Mouse (Mus musculus): ENCODE data around the gene Disp2.

Gene Disp2

GRCm38 (mm10) chr2:118750476-118750875 is 29.0 kb upstream of the Disp2 start:
- DNase-seq (ENCODE audit: low read depth, low spot score) = no peak
- Histone ChIP-seq H3K36me3 (ENCODE audit: control insufficient read depth, insufficient read depth, low read length, poor library complexity, severe bottlenecking) (no peaks in the 10 kb centered on the region), H3K27me3 (ENCODE audit: control insufficient read depth, insufficient read depth, low read length, poor library complexity, severe bottlenecking) (no peaks in the 10 kb centered on the region)

- Histone ChIP-seq H3K36me3 (ENCODE audit: control insufficient read depth, insufficient read depth, low read length, poor library complexity, severe bottlenecking) (no peaks in the 10 kb centered on the region), H3K27me3 (ENCODE audit: control insufficient read depth, insufficient read depth, low read length, poor library complexity, severe bottlenecking) (no peaks in the 10 kb centered on the region)
- DNase-seq (ENCODE audit: low read depth, low spot score) = no peak
Measured at GRCm38 (mm10) chr2:118751896-118752791, 27.4 kb upstream of the Disp2 start.

- no peaks in the 10 kb centered on the region for H3K27me3 ChIP-seq (ENCODE audit: control insufficient read depth, insufficient read depth, low read length, poor library complexity, severe bottlenecking)
- no peaks in the 10 kb centered on the region for H3K36me3 ChIP-seq (ENCODE audit: control insufficient read depth, insufficient read depth, low read length, poor library complexity, severe bottlenecking)
- DNase-seq (ENCODE audit: low read depth, low spot score) = no peak
Measured at GRCm38 (mm10) chr2:118752792-118753108, 26.8 kb upstream of the Disp2 start.

GRCm38 (mm10) chr2:118754143-118754542 is 25.4 kb upstream of the Disp2 start:
- Histone ChIP-seq H3K36me3 (ENCODE audit: control insufficient read depth, insufficient read depth, low read length, poor library complexity, severe bottlenecking) (no peaks in the 10 kb centered on the region), H3K27me3 (ENCODE audit: control insufficient read depth, insufficient read depth, low read length, poor library complexity, severe bottlenecking) (no peaks in the 10 kb centered on the region)
- DNase-seq (ENCODE audit: low read depth, low spot score) = no peak

- Histone ChIP-seq H3K36me3 (ENCODE audit: control insufficient read depth, insufficient read depth, low read length, poor library complexity, severe bottlenecking) (no peaks in the 10 kb centered on the region), H3K27me3 (ENCODE audit: control insufficient read depth, insufficient read depth, low read length, poor library complexity, severe bottlenecking) (no peaks in the 10 kb centered on the region)
- DNase-seq (ENCODE audit: low read depth, low spot score) = no peak
Measured at GRCm38 (mm10) chr2:118755407-118755806, 24.1 kb upstream of the Disp2 start.

- DNase-seq (ENCODE audit: low read depth, low spot score) = no peak
- no peaks in the 10 kb centered on the region for H3K36me3 ChIP-seq (ENCODE audit: control insufficient read depth, insufficient read depth, low read length, poor library complexity, severe bottlenecking)
Measured at GRCm38 (mm10) chr2:118756103-118756502, 23.4 kb upstream of the Disp2 start.

DNA sequence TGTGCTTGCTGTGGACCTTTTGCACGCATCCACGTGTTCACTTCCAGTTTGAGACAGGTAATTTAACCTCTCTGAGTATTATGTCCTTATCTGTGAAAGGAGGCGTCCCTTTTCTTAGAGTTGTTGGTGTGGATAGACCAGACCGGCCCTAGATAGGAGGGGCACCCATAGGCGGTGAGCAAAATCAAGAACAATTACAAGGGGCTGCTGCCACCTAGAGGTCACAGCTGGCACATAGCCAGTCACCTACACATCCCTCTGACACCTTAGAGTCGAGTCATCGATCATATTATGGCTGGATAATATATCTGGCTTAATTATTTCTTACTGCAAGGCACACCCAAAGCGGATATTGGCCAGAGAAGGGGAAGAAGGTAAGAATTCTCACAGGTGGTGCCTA is 19.7 kb upstream of the Disp2 start:
- H3K36me3 ChIP-seq (ENCODE audit: control insufficient read depth, insufficient read depth, low read length, poor library complexity, severe bottlenecking) = no peaks in the 10 kb centered on the region
- peak; percentile 90 for DNase-seq (ENCODE audit: low read depth, low spot score)
- no peaks in the 10 kb centered on the region for H3K27me3 ChIP-seq (ENCODE audit: control insufficient read depth, insufficient read depth, low read length, poor library complexity, severe bottlenecking)

More at GRCm38 (mm10) chr2:118756103-118756502, 23.4 kb upstream of the Disp2 start:
- H3K27me3 ChIP-seq (ENCODE audit: control insufficient read depth, insufficient read depth, low read length, poor library complexity, severe bottlenecking) = no peaks in the 10 kb centered on the region

GRCm38 (mm10) chr2:118760311-118761025 is 19.1 kb upstream of the Disp2 start:
- DNase-seq (ENCODE audit: low read depth, low spot score) = no peak
- no peaks in the 10 kb centered on the region for H3K27me3 ChIP-seq (ENCODE audit: control insufficient read depth, insufficient read depth, low read length, poor library complexity, severe bottlenecking)
- no peaks in the 10 kb centered on the region for H3K36me3 ChIP-seq (ENCODE audit: control insufficient read depth, insufficient read depth, low read length, poor library complexity, severe bottlenecking)

GRCm38 (mm10) chr2:118761358-118761757 is 18.2 kb upstream of the Disp2 start:
- no peak for DNase-seq (ENCODE audit: low read depth, low spot score)

GRCm38 (mm10) chr2:118761906-118762783 is 17.4 kb upstream of the Disp2 start, which contains the start of gene Ccdc9b:
Gene Ccdc9b (minus strand): TSS chr2:118762661.
- no peak for DNase-seq (ENCODE audit: low read depth, low spot score)
- Histone ChIP-seq H3K36me3 (ENCODE audit: control insufficient read depth, insufficient read depth, low read length, poor library complexity, severe bottlenecking) (no peaks in the 10 kb centered on the region), H3K27me3 (ENCODE audit: control insufficient read depth, insufficient read depth, low read length, poor library complexity, severe bottlenecking) (no peaks in the 10 kb centered on the region)

More at GRCm38 (mm10) chr2:118761358-118761757, 18.2 kb upstream of the Disp2 start:
- Histone ChIP-seq H3K36me3 (ENCODE audit: control insufficient read depth, insufficient read depth, low read length, poor library complexity, severe bottlenecking) (no peaks in the 10 kb centered on the region), H3K27me3 (ENCODE audit: control insufficient read depth, insufficient read depth, low read length, poor library complexity, severe bottlenecking) (no peaks in the 10 kb centered on the region)

- Histone ChIP-seq H3K27me3 (ENCODE audit: control insufficient read depth, insufficient read depth, low read length, poor library complexity, severe bottlenecking) (no peaks in the 10 kb centered on the region), H3K36me3 (ENCODE audit: control insufficient read depth, insufficient read depth, low read length, poor library complexity, severe bottlenecking) (no peaks in the 10 kb centered on the region)
- DNase-seq (ENCODE audit: low read depth, low spot score) = no peak
Measured at GRCm38 (mm10) chr2:118762784-118763148, 16.8 kb upstream of the Disp2 start.

DNA sequence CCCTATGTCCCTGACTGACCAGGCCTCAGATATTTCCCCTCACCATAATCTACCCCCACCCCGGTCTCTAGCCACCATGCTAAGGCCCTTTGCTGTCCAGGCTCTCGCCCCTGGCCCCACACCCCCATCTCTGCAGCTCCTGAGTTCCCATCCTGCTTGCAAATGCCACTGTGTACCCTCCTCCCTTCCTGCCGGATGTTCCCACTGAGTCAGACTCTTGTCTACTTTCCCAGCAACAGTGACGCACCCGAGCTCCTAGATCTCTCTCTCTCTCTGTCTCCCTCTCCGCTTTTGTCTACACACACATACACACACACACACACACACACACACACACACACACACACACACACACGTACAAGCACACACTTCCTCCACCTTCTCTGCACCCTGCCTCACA is 16.1 kb upstream of the Disp2 start:
- no peak for DNase-seq (ENCODE audit: low read depth, low spot score)
- Histone ChIP-seq H3K27me3 (ENCODE audit: control insufficient read depth, insufficient read depth, low read length, poor library complexity, severe bottlenecking) (no peaks in the 10 kb centered on the region), H3K36me3 (ENCODE audit: control insufficient read depth, insufficient read depth, low read length, poor library complexity, severe bottlenecking) (no peaks in the 10 kb centered on the region)

GRCm38 (mm10) chr2:118764094-118764831 is 15.3 kb upstream of the Disp2 start:
- peak; percentile 68 for DNase-seq (ENCODE audit: low read depth, low spot score)
- H3K27me3 ChIP-seq (ENCODE audit: control insufficient read depth, insufficient read depth, low read length, poor library complexity, severe bottlenecking) = no peaks in the 10 kb centered on the region
- no peaks in the 10 kb centered on the region for H3K36me3 ChIP-seq (ENCODE audit: control insufficient read depth, insufficient read depth, low read length, poor library complexity, severe bottlenecking)

- no peak for DNase-seq (ENCODE audit: low read depth, low spot score)
- Histone ChIP-seq H3K27me3 (ENCODE audit: control insufficient read depth, insufficient read depth, low read length, poor library complexity, severe bottlenecking) (no peaks in the 10 kb centered on the region), H3K36me3 (ENCODE audit: control insufficient read depth, insufficient read depth, low read length, poor library complexity, severe bottlenecking) (no peaks in the 10 kb centered on the region)
Measured at GRCm38 (mm10) chr2:118764875-118765274, 14.6 kb upstream of the Disp2 start.

Measured in splenic B cell, adult 2 months (primary cell).